Mouse (Mus musculus): Measurements from ENCODE around the gene Olfr399. TPM values are rescaled to one million over a fixed set of nuclear protein-coding genes. Genes with fewer than 3 reads are reported as not detected.

Gene Olfr399
- total RNA-seq (2021), result not detected

- DNase-seq, result no peak
- intact Hi-C loops (cut with DNase I), result no loop called here
Observed at GRCm38 (mm10) chr11:74056451-74056850, at the start of gene Olfr399, which contains the start of gene Olfr139. Olfr399 (minus strand) TSS chr11:74056615. Olfr139 (minus strand) TSS chr11:74056551.

- intact Hi-C loops (cut with DNase I), result no loop called here
- no peak for DNase-seq
Observed at GRCm38 (mm10) chr11:74105066-74105465, 48.7 kb upstream of the Olfr399 start.

- intact Hi-C loops (cut with DNase I), result no loop called here
- DNase-seq, result no peak
Observed at GRCm38 (mm10) chr11:74101507-74101906, 45.1 kb upstream of the Olfr399 start.

DNA sequence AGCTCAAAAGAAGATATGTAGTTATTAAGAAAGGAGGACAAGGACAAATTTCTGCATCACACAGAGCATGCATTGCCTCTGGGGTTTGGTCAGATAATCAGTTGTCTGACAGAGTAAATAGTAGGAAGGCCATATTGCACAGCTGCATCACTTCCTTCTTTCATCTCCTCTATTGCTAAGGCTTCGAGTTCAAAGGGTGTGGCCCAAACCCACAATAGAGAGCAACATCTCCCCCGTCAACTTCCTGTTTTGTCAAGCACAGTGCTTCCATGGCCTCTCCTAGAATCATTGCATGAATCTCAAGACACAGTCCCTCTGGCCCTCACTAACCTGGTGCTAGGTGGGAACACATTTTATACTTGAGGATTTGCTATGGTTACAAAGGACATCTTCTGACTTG is 44.3 kb upstream of the Olfr399 start:
- intact Hi-C loops (cut with DNase I), result no loop called here
- no peak for DNase-seq

GRCm38 (mm10) chr11:74069655-74070054 is 13.2 kb upstream of the Olfr399 start, which contains the start of gene Zfp616:
Zfp616 (plus strand) TSS chr11:74069955.
- intact Hi-C loops (cut with DNase I), result no loop called here

GRCm38 (mm10) chr11:74051347-74051746 is 5.1 kb downstream of the Olfr399 start:
- DNase-seq, result no peak
- intact Hi-C loops (cut with DNase I), result no loop called here

More at GRCm38 (mm10) chr11:74069655-74070054, 13.2 kb upstream of the Olfr399 start, which contains the start of gene Zfp616:
- DNase-seq, result no peak

Other genes starting within 250 kb of the Olfr399 start
- gene Olfr392, start 239.6 kb downstream of the Olfr399 start, total RNA-seq (2021), result not detected
- gene Olfr393, start 205.2 kb downstream of the Olfr399 start, total RNA-seq (2021), result not detected
- not detected for gene Olfr394, start 165.8 kb downstream of the Olfr399 start, total RNA-seq (2021)
- not detected for gene Olfr395, start 147.3 kb downstream of the Olfr399 start, total RNA-seq (2021)
- not detected for gene Olfr23, start 119.9 kb downstream of the Olfr399 start, total RNA-seq (2021)
- gene Olfr397, start 95.8 kb downstream of the Olfr399 start, total RNA-seq (2021), result not detected
- gene Olfr398, start 66.2 kb downstream of the Olfr399 start, total RNA-seq (2021), result not detected
- not detected for gene Olfr139, start 64 bp downstream of the Olfr399 start, total RNA-seq (2021)
- not detected for gene Zfp616, start 13.3 kb upstream of the Olfr399 start, total RNA-seq (2021)
- gene Olfr401, start 57.1 kb upstream of the Olfr399 start, total RNA-seq (2021), result not detected
- not detected for gene Olfr402, start 96.9 kb upstream of the Olfr399 start, total RNA-seq (2021)
- gene Olfr403, start 129.6 kb upstream of the Olfr399 start, total RNA-seq (2021), result not detected
- not detected for gene Olfr43, start 154.8 kb upstream of the Olfr399 start, total RNA-seq (2021)
- not detected for gene Olfr406, start 203.2 kb upstream of the Olfr399 start, total RNA-seq (2021)
- not detected for gene Olfr59, start 227.1 kb upstream of the Olfr399 start, total RNA-seq (2021)

Data from heart, postnatal 10 days (tissue).